Mouse (Mus musculus): ENCODE data around the gene Wbp4.
"Not testable (repeated sequence)": the region's sequence is repeated elsewhere in the genome, so short reads cannot be mapped to it uniquely, and the experiment has no call there.

Wbp4 gene

GRCm38 (mm10) chr14:79481339-79482151 lies at the start of gene Wbp4:
Gene Wbp4 (minus strand): TSS chr14:79481520.
- DNase-seq (ENCODE audit: low read depth in 2 of 2, low spot score in 2 of 2): peak; percentile 89 to 92

- DNase-seq (ENCODE audit: low read depth in 2 of 2, low spot score in 2 of 2): no peak
Observed at GRCm38 (mm10) chr14:79530761-79531160, 49.4 kb upstream of the Wbp4 start.

DNA sequence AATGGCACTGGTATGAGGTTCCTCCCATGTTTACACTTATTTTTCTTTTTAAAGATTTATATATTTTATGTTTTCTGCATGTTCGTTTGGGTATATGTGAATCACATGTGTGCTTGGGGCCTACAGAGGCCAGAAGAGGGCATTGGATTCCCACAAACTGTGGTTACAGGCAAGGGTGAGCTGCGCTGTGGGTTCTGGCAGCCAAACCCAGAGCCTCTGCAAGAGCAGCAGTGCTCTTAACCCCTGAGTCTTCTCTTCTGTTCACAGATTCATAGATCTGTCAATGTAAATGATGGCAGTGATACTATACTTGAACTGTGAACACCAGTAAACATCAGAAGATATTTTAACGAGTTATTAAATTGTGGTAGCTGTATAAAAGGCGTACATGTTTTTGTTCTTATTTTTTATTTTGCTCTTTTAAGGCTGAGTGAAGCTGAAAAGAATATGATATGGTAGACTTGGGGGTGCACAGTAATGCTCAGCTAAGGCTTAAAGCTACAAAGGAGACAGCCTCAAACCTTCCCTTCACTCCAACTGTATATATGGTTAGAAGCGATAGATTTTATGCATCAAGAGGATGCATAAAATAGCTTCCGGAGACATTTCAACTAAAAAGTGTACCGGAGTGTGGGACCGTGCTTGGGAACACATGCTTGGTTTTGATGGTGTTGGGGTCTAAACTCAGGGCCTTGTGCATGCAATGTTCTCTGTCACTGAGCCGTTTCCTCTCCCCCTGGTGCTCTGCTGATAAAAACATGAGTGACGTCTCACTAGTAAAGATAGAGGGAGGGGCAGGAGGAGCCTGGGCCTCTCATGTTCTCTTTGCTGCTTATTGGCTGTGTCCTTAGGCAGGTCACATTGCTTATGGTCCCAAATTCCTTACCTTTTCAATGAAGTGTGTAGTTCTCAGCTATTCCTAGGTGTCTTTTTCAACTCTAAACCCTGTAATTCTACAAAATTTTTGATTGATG lies 48.5 kb upstream of the Wbp4 start:
- peak; percentile 60 to 72 for DNase-seq (ENCODE audit: low read depth in 2 of 2, low spot score in 2 of 2)

- DNase-seq (ENCODE audit: low read depth in 2 of 2, low spot score in 2 of 2): no peak
Observed at GRCm38 (mm10) chr14:79527704-79528103, 46.4 kb upstream of the Wbp4 start.

GRCm38 (mm10) chr14:79526106-79526505 lies 44.8 kb upstream of the Wbp4 start:
- DNase-seq (ENCODE audit: low read depth in 2 of 2, low spot score in 2 of 2): not testable (repeated sequence)

DNA sequence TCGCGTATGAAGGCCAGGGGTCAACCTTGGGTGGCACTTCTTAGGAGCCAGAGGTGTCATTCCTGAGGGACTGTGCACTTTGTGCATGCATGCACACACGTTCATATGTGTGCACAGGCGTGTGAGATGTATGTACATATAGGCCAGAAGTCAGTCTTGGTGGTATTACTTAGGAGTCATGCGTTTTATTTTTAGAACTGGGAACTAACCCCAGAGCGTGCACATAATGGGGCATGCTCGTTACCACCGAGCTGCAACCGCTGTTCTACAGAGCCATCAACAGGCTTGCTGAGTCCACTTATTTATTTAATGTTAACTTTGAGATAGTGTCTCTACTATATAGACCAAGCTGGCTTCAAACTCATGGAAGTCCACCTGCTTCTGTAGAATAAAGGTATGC lies 41.1 kb upstream of the Wbp4 start:
- no peak for DNase-seq (ENCODE audit: low read depth in 2 of 2, low spot score in 2 of 2)

- no peak for DNase-seq (ENCODE audit: low read depth in 2 of 2, low spot score in 2 of 2)
Observed at GRCm38 (mm10) chr14:79521471-79522117, 40.3 kb upstream of the Wbp4 start.

GRCm38 (mm10) chr14:79521056-79521455 lies 39.7 kb upstream of the Wbp4 start:
- DNase-seq (ENCODE audit: low read depth in 2 of 2, low spot score in 2 of 2): no peak

GRCm38 (mm10) chr14:79520612-79521011 lies 39.3 kb upstream of the Wbp4 start:
- no peak for DNase-seq (ENCODE audit: low read depth in 2 of 2, low spot score in 2 of 2)

DNA sequence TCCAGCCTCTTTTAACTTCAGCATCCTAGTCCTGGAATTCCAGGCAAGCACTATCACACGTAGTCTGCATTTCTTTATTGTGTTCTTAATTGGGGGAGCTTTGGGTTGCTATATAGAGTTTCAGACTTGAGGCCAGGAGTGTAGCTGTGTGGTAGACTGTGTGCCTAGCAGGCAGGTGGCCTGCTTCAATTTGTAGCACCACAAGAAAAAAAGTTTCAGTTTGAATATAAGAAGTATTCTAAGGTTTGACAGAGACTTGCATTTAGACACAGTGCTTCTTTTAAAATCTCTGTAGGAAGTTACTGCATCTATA lies 38.3 kb upstream of the Wbp4 start:
- DNase-seq (ENCODE audit: low read depth in 2 of 2, low spot score in 2 of 2): no peak

DNA sequence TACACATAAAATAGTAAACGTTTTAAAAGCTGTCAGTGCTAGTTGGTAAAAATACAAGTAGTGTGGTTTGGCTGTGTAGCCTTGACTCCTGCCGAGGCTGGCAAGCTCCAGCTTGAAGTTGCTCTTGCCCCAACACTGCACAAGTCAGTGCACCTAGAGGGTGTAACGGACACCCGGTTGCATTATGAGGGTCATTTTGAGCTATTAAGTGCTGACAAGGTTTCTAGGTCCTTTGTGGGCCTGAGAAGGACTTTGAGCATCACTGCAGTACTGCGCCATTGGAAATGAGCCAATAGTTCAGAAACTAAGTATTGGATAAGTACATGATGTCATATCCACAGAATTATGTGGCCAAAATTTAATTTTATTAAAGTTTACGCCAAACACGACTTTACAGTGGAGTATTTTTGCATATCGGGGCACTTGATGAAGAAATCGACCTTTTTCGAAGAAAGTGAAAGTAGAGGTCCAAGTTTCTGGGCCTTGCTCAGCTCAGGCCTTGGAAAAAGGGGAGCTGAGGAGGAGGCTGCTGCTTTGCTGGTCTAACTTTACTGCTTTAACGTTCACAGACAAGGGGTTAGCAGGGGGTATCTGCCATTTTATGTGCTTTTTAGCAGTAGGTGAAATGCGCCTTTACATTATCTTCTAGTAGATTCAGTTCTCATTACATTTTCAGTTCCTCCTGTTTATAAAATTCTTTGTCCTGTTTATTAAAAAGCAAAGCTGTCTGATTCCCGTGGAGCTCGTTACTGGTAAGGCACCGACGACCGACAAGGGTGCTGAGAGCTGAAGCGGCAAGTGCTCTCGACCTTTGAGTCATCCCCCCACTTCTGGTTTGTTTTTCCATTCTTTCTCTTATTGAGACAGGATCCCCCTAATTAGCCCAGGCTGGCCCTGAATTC lies 37.7 kb upstream of the Wbp4 start:
- no peak for DNase-seq (ENCODE audit: low read depth in 2 of 2, low spot score in 2 of 2)

- no peak for DNase-seq (ENCODE audit: low read depth in 2 of 2, low spot score in 2 of 2)
Observed at GRCm38 (mm10) chr14:79518123-79518522, 36.8 kb upstream of the Wbp4 start.

DNA sequence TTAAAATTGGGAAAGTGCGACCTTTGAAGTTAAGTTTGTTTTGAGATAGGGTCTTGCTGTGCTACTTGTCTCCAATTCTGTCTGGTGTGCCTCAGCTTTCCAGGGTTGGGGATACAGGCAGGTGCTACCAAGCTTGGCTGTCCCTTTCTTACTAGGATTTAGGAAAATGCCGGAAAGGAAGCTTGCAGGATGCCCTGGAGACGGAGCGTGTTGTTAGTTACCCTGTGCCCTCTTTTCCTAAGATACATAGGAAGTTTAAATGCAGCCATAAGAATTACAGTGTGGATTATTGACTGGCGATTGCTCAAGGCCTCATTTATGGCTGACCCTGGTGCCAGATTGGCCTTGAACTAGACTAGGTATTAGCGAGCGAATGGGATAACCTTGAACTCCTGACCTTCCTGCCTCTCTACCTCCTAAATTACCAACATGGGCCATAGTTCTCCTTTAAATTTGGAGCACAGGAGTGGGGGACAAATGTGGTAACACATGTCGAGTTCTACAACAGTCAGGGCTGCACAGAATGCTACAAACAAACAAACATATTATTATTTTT lies 35.9 kb upstream of the Wbp4 start:
- no peak for DNase-seq (ENCODE audit: low read depth in 2 of 2, low spot score in 2 of 2)

GRCm38 (mm10) chr14:79516751-79517150 lies 35.4 kb upstream of the Wbp4 start:
- DNase-seq (ENCODE audit: low read depth in 2 of 2, low spot score in 2 of 2): no peak

DNA sequence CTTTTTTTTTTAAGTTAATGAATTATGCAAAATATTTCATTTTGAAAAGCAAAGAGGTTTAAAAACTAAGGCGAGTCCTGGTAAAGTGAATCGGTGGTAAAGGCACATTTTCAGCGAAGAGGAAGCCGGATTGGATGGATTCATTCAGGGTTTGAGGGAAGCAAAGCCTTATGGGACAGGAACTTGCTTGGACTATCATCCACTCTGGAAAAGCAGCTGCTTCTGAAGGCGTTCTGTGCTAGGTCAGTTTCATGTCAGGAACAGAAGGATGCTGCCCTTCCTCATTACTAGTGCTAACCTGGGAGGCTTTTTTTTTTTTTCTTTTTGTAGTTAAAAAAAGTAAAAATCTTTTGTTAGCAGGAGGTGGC lies 34.9 kb upstream of the Wbp4 start:
- no peak for DNase-seq (ENCODE audit: low read depth in 2 of 2, low spot score in 2 of 2)

GRCm38 (mm10) chr14:79515511-79516242 lies 34.4 kb upstream of the Wbp4 start:
- peak; percentile 71 to 72 for DNase-seq (ENCODE audit: low read depth in 2 of 2, low spot score in 2 of 2)

GRCm38 (mm10) chr14:79515100-79515499 lies 33.8 kb upstream of the Wbp4 start:
- DNase-seq (ENCODE audit: low read depth in 2 of 2, low spot score in 2 of 2): no peak

DNA sequence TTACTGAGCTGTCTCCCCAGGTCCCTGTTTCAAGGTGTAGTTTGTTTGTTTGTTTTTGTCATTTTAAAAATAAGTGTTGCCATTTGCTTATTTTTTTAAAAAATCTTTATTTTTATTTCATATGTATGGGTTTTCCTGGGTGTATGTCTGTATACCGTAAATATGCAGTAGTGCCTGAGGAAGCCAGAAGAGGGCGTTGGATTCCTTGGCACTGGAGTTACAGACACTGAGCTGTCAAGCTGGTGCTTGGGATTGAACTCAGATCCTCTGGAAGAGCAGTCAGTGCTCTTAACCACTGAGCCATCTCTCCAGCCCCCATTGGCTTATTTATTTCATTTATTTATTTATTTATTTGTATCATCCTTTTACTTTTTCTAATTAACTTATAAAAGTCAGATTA lies 32.6 kb upstream of the Wbp4 start:
- no peak for DNase-seq (ENCODE audit: low read depth in 2 of 2, low spot score in 2 of 2)

GRCm38 (mm10) chr14:79511521-79511920 lies 30.2 kb upstream of the Wbp4 start:
- DNase-seq (ENCODE audit: low read depth in 2 of 2, low spot score in 2 of 2): no peak

All from CD8-positive naive resting alpha-beta T cell, adult 2 months (primary cell).